Mouse (Mus musculus): ENCODE measurements around the gene Pcna. TPM values are rescaled to one million over a fixed set of nuclear protein-coding genes. Genes with fewer than 3 reads are reported as not detected.

Gene Pcna
- total and polyA plus RNA-seq, 3 experiments = 77.8 to 520 (median 249) TPM

DNA sequence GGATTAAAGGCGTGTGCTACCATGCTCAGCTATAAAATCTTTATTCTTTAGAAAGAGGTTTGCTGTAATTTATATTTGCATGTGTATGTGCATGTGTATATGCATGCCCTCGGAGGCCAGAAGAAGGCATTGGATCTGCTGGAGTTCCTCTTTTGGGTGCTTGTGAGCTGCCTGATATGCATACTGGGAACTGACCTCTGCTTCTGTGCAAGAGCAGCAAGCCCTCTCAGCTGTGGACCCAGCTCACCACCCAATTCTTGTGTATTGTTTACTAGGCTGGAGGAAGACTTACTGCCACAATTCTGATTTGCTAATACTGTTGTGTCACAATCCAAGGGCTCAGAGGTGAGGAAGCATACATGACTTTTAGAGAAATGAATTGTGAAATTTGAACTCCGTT is 13.0 kb upstream of the Pcna start:
- no peak for ATAC-seq (ENCODE audit: extremely low read depth, insufficient number of reproducible peaks, low FRiP score, poor library complexity, severe bottlenecking)
- no peak for DNase-seq (ENCODE audit: low spot score)
- no peaks in the 10 kb centered on the region for H3K27me3 ChIP-seq (ENCODE audit: insufficient read depth, low read length)
- peaks cover 3% of the 10 kb centered on the region for H3K36me3 ChIP-seq (replicated peaks)
- peaks cover 42% of the 10 kb centered on the region for H3K4me1 ChIP-seq (ENCODE audit: insufficient read depth, low read depth, low read length)
- no peak overlapping the region for H3K4me3 ChIP-seq (ENCODE audit: low read depth, low read length)
- no peaks in the 10 kb centered on the region for H3K9me3 ChIP-seq (replicated peaks)
- TF ChIP-seq POLR2AphosphoS5 (IDR thresholded peaks at IDR 0.05; ENCODE audit: insufficient replicate concordance, low read depth, low read length) (no peak), TAL1 (conservative IDR thresholded peaks at IDR 0.05; ENCODE audit: low read depth, low read length) (no peak), GATA2 (IDR thresholded peaks at IDR 0.05; ENCODE audit: borderline replicate concordance, low read depth, low read length) (no peak), GATA1 (IDR thresholded peaks at IDR 0.05; ENCODE audit: borderline replicate concordance, low read length) (no peak), CTCF (IDR thresholded peaks at IDR 0.05; ENCODE audit: low read depth, low read length) (no peak)

DNA sequence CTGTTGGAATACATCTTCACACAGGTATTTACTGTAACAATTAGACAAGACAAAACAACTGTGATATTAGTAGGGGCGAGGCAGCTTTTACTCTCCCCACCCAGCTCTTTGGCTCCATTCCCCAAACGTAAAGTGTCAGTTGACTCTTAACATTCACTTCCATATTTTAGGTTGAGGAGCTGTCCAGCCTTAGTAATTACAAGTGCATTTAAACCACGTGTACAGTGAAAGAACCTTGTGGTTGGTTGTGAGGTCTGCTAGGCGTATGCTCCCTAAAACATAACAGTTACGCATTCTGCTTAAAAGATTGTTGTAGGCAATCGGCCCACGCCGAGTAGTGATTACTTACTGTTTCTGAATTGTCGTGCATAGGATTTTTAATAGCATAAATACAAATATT is 12.1 kb upstream of the Pcna start:
- Histone ChIP-seq H3K4me3 (ENCODE audit: low read depth, low read length) (no peak overlapping the region), H3K36me3 (replicated peaks) (peaks cover 2% of the 10 kb centered on the region), H3K9me3 (replicated peaks) (no peaks in the 10 kb centered on the region), H3K27me3 (ENCODE audit: insufficient read depth, low read length) (no peaks in the 10 kb centered on the region), H3K4me1 (ENCODE audit: insufficient read depth, low read depth, low read length) (peaks cover 40% of the 10 kb centered on the region)
- no peak for TF ChIP-seq GATA1 (IDR thresholded peaks at IDR 0.05; ENCODE audit: borderline replicate concordance, low read length)
- no peak for TF ChIP-seq POLR2AphosphoS5 (IDR thresholded peaks at IDR 0.05; ENCODE audit: insufficient replicate concordance, low read depth, low read length)
- TF ChIP-seq TAL1 (conservative IDR thresholded peaks at IDR 0.05; ENCODE audit: low read depth, low read length) = no peak
- TF ChIP-seq CTCF (IDR thresholded peaks at IDR 0.05; ENCODE audit: low read depth, low read length) = no peak
- TF ChIP-seq GATA2 (IDR thresholded peaks at IDR 0.05; ENCODE audit: borderline replicate concordance, low read depth, low read length) = no peak
- ATAC-seq (ENCODE audit: extremely low read depth, insufficient number of reproducible peaks, low FRiP score, poor library complexity, severe bottlenecking) (no peak), DNase-seq (ENCODE audit: low spot score) (no peak)

DNA sequence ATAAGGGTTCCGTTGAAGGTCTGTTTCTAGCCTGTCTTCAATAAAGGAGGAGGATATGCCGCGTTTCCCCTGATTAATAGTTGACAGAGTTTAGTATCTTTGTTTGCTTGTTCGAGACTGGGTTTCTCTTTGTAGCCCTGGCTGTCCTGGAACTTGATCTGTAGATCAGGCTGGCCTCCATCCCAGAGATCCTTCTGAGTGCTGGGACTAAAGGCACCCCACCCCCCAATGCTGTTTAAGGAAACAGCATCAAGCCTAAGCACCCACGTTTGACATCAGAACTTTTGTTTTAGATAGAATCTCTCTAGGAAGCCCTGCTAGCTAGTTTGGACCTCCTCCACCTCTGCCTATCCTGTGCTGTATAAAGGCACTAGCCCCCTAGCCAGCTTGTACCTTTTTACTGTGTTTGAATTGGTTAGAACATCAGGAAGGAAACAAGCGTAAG is 11.2 kb upstream of the Pcna start:
- Histone ChIP-seq H3K9me3 (replicated peaks) (no peaks in the 10 kb centered on the region), H3K4me1 (ENCODE audit: insufficient read depth, low read depth, low read length) (peaks cover 40% of the 10 kb centered on the region), H3K27me3 (ENCODE audit: insufficient read depth, low read length) (no peaks in the 10 kb centered on the region), H3K4me3 (ENCODE audit: low read depth, low read length) (peak overlapping the region; percentile 98), H3K36me3 (replicated peaks) (peaks cover 6% of the 10 kb centered on the region)
- TF ChIP-seq POLR2AphosphoS5 (IDR thresholded peaks at IDR 0.05; ENCODE audit: insufficient replicate concordance, low read depth, low read length) (no peak), GATA1 (IDR thresholded peaks at IDR 0.05; ENCODE audit: borderline replicate concordance, low read length) (no peak)
- ATAC-seq (ENCODE audit: extremely low read depth, insufficient number of reproducible peaks, low FRiP score, poor library complexity, severe bottlenecking) = no peak
- DNase-seq (ENCODE audit: low spot score) = no peak

DNA sequence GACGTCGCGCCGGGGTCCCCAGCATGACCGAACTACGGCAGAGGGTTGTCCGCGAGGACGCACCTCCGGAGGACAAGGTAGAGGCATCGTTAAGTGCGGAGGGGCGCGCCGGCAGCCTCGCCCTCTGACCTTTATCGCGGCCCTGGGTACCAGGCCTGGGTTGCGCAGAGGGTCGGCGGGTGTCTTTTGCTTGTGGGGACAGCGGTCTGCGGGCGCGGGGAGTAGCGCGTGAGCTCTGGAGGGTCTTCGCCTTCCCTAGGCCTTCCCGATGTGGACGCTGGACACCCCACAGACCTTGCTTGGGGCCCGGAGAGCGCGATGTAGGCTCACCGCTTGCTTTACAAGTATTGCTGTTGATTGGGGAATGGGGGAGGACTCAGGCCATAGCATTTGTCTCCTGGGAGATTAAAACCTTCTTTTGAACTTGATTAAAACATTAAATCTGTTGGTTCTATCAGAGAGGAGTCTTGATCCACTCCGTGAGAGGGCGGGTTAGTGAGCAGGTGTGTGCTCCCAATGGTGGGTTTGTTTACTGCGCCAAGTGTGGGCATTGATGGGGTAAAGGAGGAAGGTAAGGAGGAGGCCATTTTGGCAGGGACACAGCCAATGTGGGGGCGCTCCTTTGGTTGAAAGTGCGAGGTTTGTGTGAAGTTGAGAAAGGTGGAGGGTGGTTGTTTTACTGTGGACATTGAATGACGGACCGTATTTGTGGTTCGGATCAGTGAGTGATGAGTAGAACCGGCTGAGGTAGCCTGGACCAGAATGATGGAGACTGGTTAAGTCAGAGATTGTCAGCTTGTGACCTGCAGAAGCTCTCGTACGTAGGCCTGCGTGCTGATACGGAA is 10.5 kb upstream of the Pcna start:
- ATAC-seq (ENCODE audit: extremely low read depth, insufficient number of reproducible peaks, low FRiP score, poor library complexity, severe bottlenecking) (no peak), DNase-seq (ENCODE audit: low spot score) (peak; percentile 22)
- H3K9me3 ChIP-seq (replicated peaks) = no peaks in the 10 kb centered on the region
- peaks cover 6% of the 10 kb centered on the region for H3K36me3 ChIP-seq (replicated peaks)
- TF ChIP-seq CTCF (IDR thresholded peaks at IDR 0.05; ENCODE audit: low read depth, low read length) (no peak), POLR2AphosphoS5 (IDR thresholded peaks at IDR 0.05; ENCODE audit: insufficient replicate concordance, low read depth, low read length) (no peak), GATA2 (IDR thresholded peaks at IDR 0.05; ENCODE audit: borderline replicate concordance, low read depth, low read length) (no peak), GATA1 (IDR thresholded peaks at IDR 0.05; ENCODE audit: borderline replicate concordance, low read length) (no peak), TAL1 (conservative IDR thresholded peaks at IDR 0.05; ENCODE audit: low read depth, low read length) (no peak)
- H3K4me3 ChIP-seq (ENCODE audit: low read depth, low read length) = peak overlapping the region; percentile 98
- H3K27me3 ChIP-seq (ENCODE audit: insufficient read depth, low read length) = no peaks in the 10 kb centered on the region
- H3K4me1 ChIP-seq (ENCODE audit: insufficient read depth, low read depth, low read length) = peaks cover 38% of the 10 kb centered on the region

DNA sequence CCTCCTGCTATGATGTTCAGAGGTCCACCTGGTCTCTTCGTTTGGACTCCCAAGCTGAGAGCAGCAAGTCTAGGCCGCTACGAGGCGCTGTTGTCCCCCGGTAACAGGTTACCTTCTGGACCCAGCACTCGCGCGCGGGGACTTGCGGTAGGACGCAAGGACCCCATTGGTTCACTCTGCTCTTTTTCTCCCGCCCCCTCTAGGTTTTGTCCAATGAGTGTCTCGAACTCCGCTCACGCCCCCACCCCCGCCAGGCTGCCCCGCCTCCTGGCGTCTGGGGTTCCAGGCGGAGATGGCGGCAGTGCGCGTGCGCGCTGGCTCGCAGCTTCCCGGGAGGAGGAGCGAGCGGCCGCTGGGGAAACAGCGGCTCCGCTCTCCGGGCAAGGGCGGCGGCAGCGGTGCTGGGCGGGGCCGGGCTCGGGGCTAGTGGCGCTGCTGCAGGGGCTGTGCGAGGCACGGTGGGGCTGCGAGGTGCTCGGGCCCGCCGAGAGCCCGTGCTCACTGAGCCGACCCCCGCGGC is 9.8 kb upstream of the Pcna start, which contains the start of gene Cds2:
Gene Cds2 (plus strand): TSS at position 270 of the 520 bp plus-strand sequence.
- no peaks in the 10 kb centered on the region for H3K27me3 ChIP-seq (ENCODE audit: insufficient read depth, low read length)
- peak; percentile 94 for ATAC-seq (ENCODE audit: extremely low read depth, insufficient number of reproducible peaks, low FRiP score, poor library complexity, severe bottlenecking)
- H3K9me3 ChIP-seq (replicated peaks) = no peaks in the 10 kb centered on the region
- TF ChIP-seq CTCF (IDR thresholded peaks at IDR 0.05; ENCODE audit: low read depth, low read length) = no peak
- TF ChIP-seq GATA1 (IDR thresholded peaks at IDR 0.05; ENCODE audit: borderline replicate concordance, low read length) = no peak
- TF ChIP-seq GATA2 (IDR thresholded peaks at IDR 0.05; ENCODE audit: borderline replicate concordance, low read depth, low read length) = no peak
- no peak for TF ChIP-seq TAL1 (conservative IDR thresholded peaks at IDR 0.05; ENCODE audit: low read depth, low read length)
- no peak for TF ChIP-seq POLR2AphosphoS5 (IDR thresholded peaks at IDR 0.05; ENCODE audit: insufficient replicate concordance, low read depth, low read length)
- peaks cover 6% of the 10 kb centered on the region for H3K36me3 ChIP-seq (replicated peaks)
- peaks cover 38% of the 10 kb centered on the region for H3K4me1 ChIP-seq (ENCODE audit: insufficient read depth, low read depth, low read length)
- DNase-seq (ENCODE audit: low spot score) = peak; percentile 93
- peak within 1 kb of the TSS; percentile 98 for H3K4me3 ChIP-seq (ENCODE audit: low read depth, low read length)

DNA sequence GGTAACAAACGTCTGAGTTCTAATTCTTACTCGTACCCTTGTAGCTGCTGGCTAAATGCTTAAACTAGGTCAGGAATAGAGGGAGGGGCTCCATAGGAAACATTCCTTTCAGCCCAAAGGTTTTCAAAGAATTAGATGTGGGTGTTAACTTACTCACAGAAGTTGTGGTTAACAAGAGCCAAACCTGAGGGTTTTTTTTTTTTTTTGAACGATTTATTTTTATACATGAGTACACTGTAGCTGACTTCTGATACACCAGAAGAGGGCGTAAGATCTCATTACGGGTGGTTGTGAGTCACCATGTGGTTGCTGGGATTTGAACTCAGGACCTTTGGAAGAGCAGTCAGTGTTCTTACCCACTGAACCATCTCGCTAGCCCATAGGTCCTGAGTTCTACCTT is 9.1 kb upstream of the Pcna start:
- H3K4me1 ChIP-seq (ENCODE audit: insufficient read depth, low read depth, low read length) = peaks cover 38% of the 10 kb centered on the region

More for the DNA sequence above, 9.1 kb upstream of the Pcna start:
- H3K27me3 ChIP-seq (ENCODE audit: insufficient read depth, low read length) = no peaks in the 10 kb centered on the region
- DNase-seq (ENCODE audit: low spot score) (no peak), ATAC-seq (ENCODE audit: extremely low read depth, insufficient number of reproducible peaks, low FRiP score, poor library complexity, severe bottlenecking) (no peak)
- TF ChIP-seq CTCF (IDR thresholded peaks at IDR 0.05; ENCODE audit: low read depth, low read length) (no peak), GATA2 (IDR thresholded peaks at IDR 0.05; ENCODE audit: borderline replicate concordance, low read depth, low read length) (no peak), POLR2AphosphoS5 (IDR thresholded peaks at IDR 0.05; ENCODE audit: insufficient replicate concordance, low read depth, low read length) (no peak), TAL1 (conservative IDR thresholded peaks at IDR 0.05; ENCODE audit: low read depth, low read length) (no peak), GATA1 (IDR thresholded peaks at IDR 0.05; ENCODE audit: borderline replicate concordance, low read length) (no peak)
- H3K4me3 ChIP-seq (ENCODE audit: low read depth, low read length) = no peak overlapping the region; the same call in 1 of the 2 replicates
- peaks cover 10% of the 10 kb centered on the region for H3K36me3 ChIP-seq (replicated peaks)
- H3K9me3 ChIP-seq (replicated peaks) = no peaks in the 10 kb centered on the region

All from G1E (cell line).